Mouse (Mus musculus) urinary bladder, postnatal 25 days (tissue): Measurements from ENCODE around the gene Nckap5.

Experiments
- DNase-seq: peaks from one replicate; pipeline ENCODE4 v3.0.0; 2022; ENCODE audit warnings: low spot score

Gene Nckap5

GRCm38 (mm10) chr1:126011661-126012091, 818.9 kb downstream of the Nckap5 start:
- DNase-seq: no peak

GRCm38 (mm10) chr1:126007571-126007970, 823.0 kb downstream of the Nckap5 start:
- no peak for DNase-seq

- DNase-seq: no peak
These were observed 824.9 kb downstream of the Nckap5 start for GRCm38 (mm10) chr1:126005672-126006071.

GRCm38 (mm10) chr1:125996540-125996939, 834.1 kb downstream of the Nckap5 start:
- DNase-seq: no peak

GRCm38 (mm10) chr1:125987803-125988202, 842.8 kb downstream of the Nckap5 start:
- DNase-seq: no peak

- DNase-seq: no peak
These were observed 846.0 kb downstream of the Nckap5 start for GRCm38 (mm10) chr1:125984570-125984969.

GRCm38 (mm10) chr1:125974649-125975048, 856.0 kb downstream of the Nckap5 start:
- DNase-seq: no peak

- no peak for DNase-seq
These were observed 858.7 kb downstream of the Nckap5 start for GRCm38 (mm10) chr1:125971933-125972332.

GRCm38 (mm10) chr1:125967671-125968070, 862.9 kb downstream of the Nckap5 start:
- no peak for DNase-seq

GRCm38 (mm10) chr1:125951026-125951425, 879.6 kb downstream of the Nckap5 start:
- DNase-seq: no peak

- no peak for DNase-seq
These were observed 881.5 kb downstream of the Nckap5 start for GRCm38 (mm10) chr1:125949076-125949475.

GRCm38 (mm10) chr1:125945136-125945535, 885.5 kb downstream of the Nckap5 start:
- DNase-seq: no peak

GRCm38 (mm10) chr1:125943305-125943704, 887.3 kb downstream of the Nckap5 start:
- DNase-seq: no peak

- no peak for DNase-seq
These were observed 905.1 kb downstream of the Nckap5 start for GRCm38 (mm10) chr1:125925486-125925885.

- DNase-seq: no peak
These were observed 907.5 kb downstream of the Nckap5 start for GRCm38 (mm10) chr1:125923062-125923461.

- no peak for DNase-seq
These were observed 909.9 kb downstream of the Nckap5 start for GRCm38 (mm10) chr1:125920696-125921095.

- DNase-seq: no peak
These were observed 917.7 kb downstream of the Nckap5 start, which contains the start of gene Lypd1 for GRCm38 (mm10) chr1:125912601-125913600. Gene Lypd1, minus strand, starts transcription at chr1:125913101.

GRCm38 (mm10) chr1:125911901-125912445, 918.6 kb downstream of the Nckap5 start:
- peak; percentile 10 for DNase-seq

- DNase-seq: peak; percentile 9
These were observed 919.2 kb downstream of the Nckap5 start for GRCm38 (mm10) chr1:125911337-125911900.

- no peak for DNase-seq
These were observed 919.7 kb downstream of the Nckap5 start for GRCm38 (mm10) chr1:125910871-125911265.

- DNase-seq: peak; percentile 3
These were observed 920.3 kb downstream of the Nckap5 start for GRCm38 (mm10) chr1:125910211-125910870.

GRCm38 (mm10) chr1:125893158-125893557, 937.4 kb downstream of the Nckap5 start:
- DNase-seq: no peak
